Mouse (Mus musculus) embryonic facial prominence, embryonic 14.5 days (tissue): Measurements from ENCODE around the gene Krtcap3. TPM values are rescaled to one million over a fixed set of nuclear protein-coding genes. Genes with fewer than 3 reads are reported as not detected.
"Not testable (repeated sequence)": the region's sequence is repeated elsewhere in the genome, so short reads cannot be mapped to it uniquely, and the experiment has no call there.

Experiments used
- ATAC-seq: fragments of 200-750 bp; cut with Nextera tagmentation; 2 replicates; pipeline ENCODE4 v1.8.0; 2017; ENCODE audit warnings: low read depth, moderate number of reproducible peaks, moderate TSS enrichment
- DNase-seq: peaks from one replicate; pipeline ENCODE4 v3.0.0-alpha.2; 2015; ENCODE audit warnings: low spot score
- H3K27ac ChIP-seq: fragments of 300-500 bp; sonication (generic); replicated peaks from 2 replicates; pipeline ENCODE4 v1.5.1; 2014; ENCODE audit warnings: low read depth, mild to moderate bottlenecking, low read length, moderate library complexity
- H3K27me3 ChIP-seq: fragments of 300-500 bp; sonication (generic); replicated peaks from 2 replicates; pipeline ENCODE4 v1.6.1; 2014; ENCODE audit warnings: low read length; ENCODE audit not compliant: control insufficient read depth, insufficient read depth
- H3K36me3 ChIP-seq: fragments of 300-500 bp; sonication (generic); 2 replicates; pipeline ENCODE4 v1.6.1; 2014; ENCODE audit warnings: low read length, mixed read lengths; ENCODE audit not compliant: control insufficient read depth, insufficient read depth
- H3K4me1 ChIP-seq: fragments of 300-500 bp; sonication (generic); 2 replicates; pipeline ENCODE4 v1.6.1; 2014; ENCODE audit warnings: antibody characterized with exemption, low read length; ENCODE audit not compliant: control insufficient read depth, insufficient read depth
- H3K4me2 ChIP-seq: fragments of 300-500 bp; sonication (generic); 2 replicates; pipeline ENCODE4 v1.6.1; 2014; ENCODE audit warnings: low read depth, mild to moderate bottlenecking, low read length, moderate library complexity, mixed read lengths
- H3K4me3 ChIP-seq: fragments of 300-500 bp; sonication (generic); 2 replicates; pipeline ENCODE4 v1.5.1; 2014; ENCODE audit warnings: low read depth, mild to moderate bottlenecking, low read length
- H3K9ac ChIP-seq: fragments of 300-500 bp; sonication (generic); 2 replicates; pipeline ENCODE4 v1.6.1; 2014; ENCODE audit warnings: low read depth, mild to moderate bottlenecking, low read length, moderate library complexity, mixed read lengths
- H3K9me3 ChIP-seq: fragments of 300-500 bp; sonication (generic); 2 replicates; pipeline ENCODE4 v1.6.1; 2016; ENCODE audit warnings: low read length; ENCODE audit not compliant: control insufficient read depth
- WGBS: fragments of 180-500 bp; shearing (Covaris S2); extraction: QIAGEN DNeasy Blood & Tissue Kit; methylation state at CpG from one replicate; pipeline ENCODE4 v1.1.7; 2014; 5-methylcytosine and 5-hydroxymethylcytosine counted together
- polyA plus RNA-seq: library from polyadenylated mRNA; unstranded; fragments of >200 nt; fragmentation: Nextera tagmentation; extraction: Ambion mirVana; gene quantifications from 2 replicates; pipeline ENCODE4 v1.2.1, GENCODE M21; 2014

Gene Krtcap3
- polyA plus RNA-seq = 14.8 and 15.2 TPM in 2 replicates

DNA sequence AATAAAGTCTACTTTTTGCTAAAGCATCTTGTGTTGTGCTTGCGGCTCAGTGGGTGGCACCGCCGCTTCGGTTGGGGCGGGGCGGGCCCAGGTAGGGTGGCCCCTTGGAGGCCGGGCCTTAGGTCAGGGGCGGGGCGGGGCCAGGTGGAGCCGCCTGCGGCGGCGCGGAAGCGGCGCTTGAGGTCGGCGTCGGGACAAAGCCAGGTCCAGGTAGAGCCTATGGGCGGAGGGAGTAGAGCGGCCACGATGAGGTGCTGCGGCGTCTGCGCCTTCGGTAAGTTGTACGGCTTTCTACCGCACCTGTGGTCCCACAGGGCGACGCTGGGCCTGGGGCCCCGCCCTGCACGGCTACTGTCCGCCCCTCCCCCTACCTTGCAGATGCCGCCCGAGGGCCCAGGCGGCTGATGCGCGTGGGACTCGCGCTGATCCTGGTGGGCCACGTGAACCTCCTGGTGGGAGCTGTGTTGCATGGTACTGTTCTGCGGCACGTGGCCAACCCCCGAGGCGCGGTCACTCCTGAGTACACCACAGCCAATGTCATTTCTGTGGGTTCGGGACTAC, at the start of gene Krtcap3:
TSS of gene Krtcap3 (plus strand) at position 151 of the 561 bp plus-strand sequence.
- H3K4me1 ChIP-seq = peaks cover 23% of the 10 kb centered on the region
- peaks cover 88% of the 10 kb centered on the region for H3K36me3 ChIP-seq

DNA sequence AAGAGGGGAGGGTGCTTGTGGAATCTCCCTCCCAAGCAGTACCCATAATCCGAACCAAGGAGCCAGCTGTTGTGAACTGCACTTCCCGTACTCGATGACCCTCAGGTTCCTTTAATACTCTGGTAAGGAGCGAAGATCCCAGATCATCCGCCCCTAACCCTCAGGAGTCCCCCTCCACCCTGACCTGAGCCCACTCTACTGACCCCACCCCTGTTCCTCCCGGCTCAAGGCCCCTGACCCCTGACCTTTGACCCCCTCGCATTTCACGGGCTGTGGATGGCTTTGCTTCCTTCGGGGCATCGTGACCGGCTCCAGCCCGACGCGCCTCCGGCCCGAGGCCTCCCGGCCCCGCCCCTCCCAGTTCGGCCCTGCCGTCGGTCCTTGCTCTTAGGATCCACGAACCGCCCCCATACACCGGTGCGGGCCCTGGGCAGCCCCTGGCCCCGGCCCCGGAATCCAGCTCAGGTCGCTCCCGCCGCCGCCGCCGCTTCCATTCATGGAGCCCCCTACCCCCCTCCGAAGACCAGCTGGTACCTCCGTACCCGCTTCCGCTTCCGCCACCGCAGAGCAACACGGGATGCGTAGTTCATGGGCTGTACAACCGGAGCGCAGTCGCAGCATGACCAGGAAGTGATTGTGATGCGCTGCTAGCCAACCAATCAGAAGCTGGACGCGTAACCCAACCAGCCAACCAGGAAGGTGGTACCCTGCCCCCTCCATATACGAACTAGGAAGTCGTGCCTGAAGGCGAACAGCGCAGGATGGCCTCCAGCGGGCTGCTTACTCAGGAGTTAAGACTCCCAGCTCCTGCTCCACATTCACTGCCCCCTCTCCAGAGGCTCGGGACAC, 49.5 kb upstream of the Krtcap3 start, which contains the start of gene Zfp513:
TSS of gene Zfp513 (minus strand) at position 562 of the 849 bp plus-strand sequence.
- WGBS = under 1% methylated on average over 36 of the region's 53 CpGs
- DNase-seq = peak; percentile 99

More for the DNA sequence above, at the start of gene Krtcap3:
- Histone ChIP-seq H3K27ac (peak within 1 kb of the TSS; percentile 64), H3K4me2 (peak within 1 kb of the TSS; percentile 48), H3K9ac (peak within 1 kb of the TSS; percentile 56), H3K9me3 (no peaks in the 10 kb centered on the region), H3K27me3 (no peaks in the 10 kb centered on the region), H3K4me3 (peak within 1 kb of the TSS; percentile 33)
- DNase-seq = peak; percentile 64
- WGBS = 17% methylated on average over 18 of the region's 47 CpGs
- ATAC-seq = peak; percentile 75

DNA sequence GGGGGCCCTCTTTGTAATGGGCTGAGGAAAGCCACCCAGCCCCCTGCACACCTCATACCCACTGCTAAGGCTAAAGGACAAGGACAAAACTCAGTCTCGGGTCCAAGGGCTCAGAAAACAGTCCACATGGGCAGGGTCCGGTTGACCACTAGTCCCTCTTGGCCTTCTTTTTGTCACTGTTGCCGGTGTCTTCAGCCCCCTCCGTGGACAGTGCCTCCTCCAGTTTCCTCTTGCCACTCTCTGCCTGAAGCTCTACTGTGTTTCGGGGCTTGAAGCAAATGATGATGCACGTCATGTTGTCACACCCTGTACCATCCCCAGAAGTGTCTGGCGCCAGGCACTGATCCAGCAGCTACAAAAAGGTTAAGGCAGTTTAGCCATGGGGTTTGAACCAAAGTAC, 48.6 kb upstream of the Krtcap3 start:
- 76% methylated on average over 7 of the region's 7 CpGs for WGBS
- H3K9ac ChIP-seq = peak overlapping the region; percentile 63; the same call in 1 of the 2 replicates
- ATAC-seq (no peak), DNase-seq (no peak)
- no peaks in the 10 kb centered on the region for H3K27me3 ChIP-seq
- H3K4me1 ChIP-seq = peaks cover 4% of the 10 kb centered on the region; the same call in 1 of the 2 replicates
- H3K4me3 ChIP-seq = peak overlapping the region; percentile 86
- H3K27ac ChIP-seq = peak overlapping the region; percentile 80
- H3K4me2 ChIP-seq = peak overlapping the region; percentile 74
- H3K36me3 ChIP-seq = peaks cover 80% of the 10 kb centered on the region
- H3K9me3 ChIP-seq = peaks cover 5% of the 10 kb centered on the region

More for the DNA sequence above, 49.5 kb upstream of the Krtcap3 start, which contains the start of gene Zfp513:
- peak; percentile 98 for ATAC-seq
- H3K9ac ChIP-seq = peak within 1 kb of the TSS; percentile 89
- peaks cover 5% of the 10 kb centered on the region for H3K9me3 ChIP-seq
- peaks cover 82% of the 10 kb centered on the region for H3K36me3 ChIP-seq
- peaks cover 4% of the 10 kb centered on the region; the same call in 1 of the 2 replicates for H3K4me1 ChIP-seq
- peak within 1 kb of the TSS; percentile 86 for H3K4me3 ChIP-seq
- no peaks in the 10 kb centered on the region for H3K27me3 ChIP-seq
- H3K27ac ChIP-seq = peak within 1 kb of the TSS; percentile 82
- H3K4me2 ChIP-seq = peak within 1 kb of the TSS; percentile 74

DNA sequence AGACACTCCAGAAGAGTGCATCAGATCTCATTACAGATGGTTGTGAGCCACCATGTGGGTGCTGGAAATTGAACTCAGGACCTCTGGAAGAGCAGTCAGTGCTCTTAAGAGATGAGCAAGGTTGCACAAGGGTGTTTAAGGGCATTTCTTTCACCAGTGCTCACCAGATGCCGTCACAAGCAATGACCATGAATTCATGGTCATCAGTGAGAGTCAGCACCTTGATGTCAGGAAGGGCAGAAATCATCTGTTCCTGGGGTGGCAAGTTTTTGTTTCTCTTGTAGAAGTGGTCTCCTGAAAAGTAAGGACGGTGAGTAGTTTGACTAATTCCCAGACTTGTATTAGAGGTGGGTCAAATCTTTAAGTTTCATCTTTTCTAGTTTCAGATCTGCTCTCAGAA, 47.6 kb upstream of the Krtcap3 start:
- no peak overlapping the region for H3K9ac ChIP-seq
- no peak overlapping the region for H3K4me3 ChIP-seq
- H3K36me3 ChIP-seq = peaks cover 70% of the 10 kb centered on the region
- H3K27me3 ChIP-seq = no peaks in the 10 kb centered on the region
- no peak overlapping the region for H3K27ac ChIP-seq
- 84% methylated on average over 2 of the region's 2 CpGs for WGBS
- peaks cover 4% of the 10 kb centered on the region; the same call in 1 of the 2 replicates for H3K4me1 ChIP-seq
- DNase-seq (no peak), ATAC-seq (no peak)
- H3K4me2 ChIP-seq = no peak overlapping the region
- peaks cover 5% of the 10 kb centered on the region for H3K9me3 ChIP-seq

DNA sequence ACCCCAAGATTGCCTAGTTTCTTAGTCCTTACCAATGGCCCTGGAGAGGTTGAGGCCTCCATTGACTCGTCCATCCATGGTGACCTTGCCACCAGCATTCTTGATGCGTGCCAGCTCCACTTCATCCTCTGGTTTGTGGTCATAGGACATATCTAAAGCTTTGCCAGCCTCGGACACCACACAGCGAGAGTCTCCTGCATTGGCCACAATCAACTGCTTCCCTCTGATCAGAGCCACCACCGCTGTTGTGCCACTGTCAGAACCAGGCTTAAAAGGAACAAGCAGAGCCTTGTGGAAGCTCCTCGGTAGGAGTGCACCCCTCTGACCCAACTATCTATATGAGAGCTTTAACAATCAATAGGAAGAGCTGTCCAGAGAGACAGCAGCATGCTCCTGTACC, 47.1 kb upstream of the Krtcap3 start:
- H3K4me1 ChIP-seq = peaks cover 4% of the 10 kb centered on the region; the same call in 1 of the 2 replicates
- 93% methylated on average over 6 of the region's 6 CpGs for WGBS
- no peak for DNase-seq
- peaks cover 5% of the 10 kb centered on the region for H3K9me3 ChIP-seq
- no peak overlapping the region for H3K4me2 ChIP-seq
- no peak for ATAC-seq
- H3K27me3 ChIP-seq = no peaks in the 10 kb centered on the region
- H3K36me3 ChIP-seq = peaks cover 65% of the 10 kb centered on the region
- no peak overlapping the region for H3K4me3 ChIP-seq
- no peak overlapping the region for H3K9ac ChIP-seq
- H3K27ac ChIP-seq = no peak overlapping the region

DNA sequence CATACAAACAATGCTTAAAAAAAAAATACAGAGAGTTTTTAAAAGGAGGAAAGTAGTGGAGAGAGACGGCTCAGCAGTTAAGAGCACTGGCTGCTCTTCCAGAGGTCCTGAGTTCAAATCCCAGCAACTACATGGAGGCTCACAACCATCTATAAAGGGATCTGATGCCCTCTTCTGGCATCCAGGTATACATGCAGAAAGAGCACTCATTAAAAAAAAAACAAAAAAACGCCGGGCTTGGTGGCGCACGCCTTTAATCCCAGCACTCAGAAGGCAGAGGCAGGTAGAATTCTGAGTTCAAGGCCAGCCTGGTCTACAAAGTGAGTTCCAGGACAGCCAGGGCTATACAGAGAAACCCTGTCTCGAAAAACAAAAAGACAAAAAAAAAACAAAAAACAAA, 34.9 kb upstream of the Krtcap3 start:
- 91% methylated on average over 6 of the region's 6 CpGs for WGBS

DNA sequence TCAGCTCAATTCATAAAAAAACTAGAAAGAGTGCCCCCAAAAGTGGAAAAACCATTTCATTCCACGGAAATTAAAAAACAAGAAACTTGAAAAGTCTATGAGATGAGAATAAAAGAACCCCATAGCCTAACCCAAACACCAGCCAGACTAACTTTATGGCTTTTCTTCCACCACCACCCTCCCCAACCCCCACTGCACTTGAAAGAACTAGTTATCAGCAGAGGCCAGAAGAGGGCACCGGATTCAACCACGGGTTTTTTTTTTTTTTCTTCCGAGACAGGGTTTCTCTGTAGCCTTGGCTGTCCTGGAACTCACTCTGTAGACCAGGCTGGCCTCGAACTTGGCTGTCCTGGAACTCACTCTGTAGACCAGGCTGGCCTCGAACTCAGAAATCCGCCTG, 33.2 kb upstream of the Krtcap3 start:
- H3K9ac ChIP-seq = no peak overlapping the region
- no peak for ATAC-seq
- no peak for DNase-seq
- H3K4me1 ChIP-seq = no peaks in the 10 kb centered on the region
- H3K4me3 ChIP-seq = no peak overlapping the region
- no peaks in the 10 kb centered on the region for H3K36me3 ChIP-seq
- no peaks in the 10 kb centered on the region for H3K9me3 ChIP-seq
- H3K27me3 ChIP-seq = no peaks in the 10 kb centered on the region
- H3K27ac ChIP-seq = no peak overlapping the region
- 69% methylated on average over 7 of the region's 7 CpGs for WGBS
- H3K4me2 ChIP-seq = peak overlapping the region; percentile 77; the same call in 1 of the 2 replicates

More for the DNA sequence above, 34.9 kb upstream of the Krtcap3 start:
- not testable (repeated sequence) for H3K36me3 ChIP-seq, ATAC-seq, H3K4me3 ChIP-seq, H3K4me2 ChIP-seq, DNase-seq, H3K4me1 ChIP-seq, H3K27me3 ChIP-seq, H3K9ac ChIP-seq, H3K27ac ChIP-seq, H3K9me3 ChIP-seq

DNA sequence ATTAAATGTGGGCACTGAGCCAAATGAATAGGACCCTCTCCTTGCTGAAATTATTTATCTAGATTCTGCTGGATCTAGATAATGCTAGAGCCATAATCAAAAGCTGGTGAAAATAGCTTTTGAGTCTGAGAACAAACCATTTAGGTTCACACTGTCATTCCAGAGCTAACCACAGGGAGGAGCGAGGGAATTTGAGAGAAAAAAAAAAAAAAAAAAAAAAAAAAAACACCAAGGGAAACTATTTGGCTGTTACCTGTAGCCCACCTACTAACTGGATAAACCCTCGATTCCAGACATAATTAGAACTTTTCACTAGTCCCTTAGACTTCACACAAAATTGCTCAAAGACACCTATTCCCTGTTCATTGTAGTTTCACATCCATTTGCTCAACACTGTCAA, 32.4 kb upstream of the Krtcap3 start:
- H3K4me1 ChIP-seq = no peaks in the 10 kb centered on the region
- DNase-seq (peak; percentile 52), ATAC-seq (no peak)
- H3K9ac ChIP-seq = no peak overlapping the region
- no peak overlapping the region for H3K27ac ChIP-seq
- peak overlapping the region; percentile 100 for H3K4me3 ChIP-seq
- H3K27me3 ChIP-seq = no peaks in the 10 kb centered on the region
- H3K4me2 ChIP-seq = peak overlapping the region; percentile 77
- H3K9me3 ChIP-seq = no peaks in the 10 kb centered on the region
- WGBS = 4% methylated on average over 2 of the region's 2 CpGs
- no peaks in the 10 kb centered on the region for H3K36me3 ChIP-seq
